Mouse (Mus musculus) cerebellum, postnatal 4 days (tissue): ENCODE measurements around the gene Arhgef25.
"Not testable (repeated sequence)": the region's sequence is repeated elsewhere in the genome, so short reads cannot be mapped to it uniquely, and the experiment has no call there.

Experiments used
- DNase-seq, 2 experiments: peaks; one replicate each; pipeline ENCODE4 v3.0.0; 2022; ENCODE audit warnings: low spot score in 2 of 2, mixed read lengths in 1 of 2

Arhgef25 gene

GRCm38 (mm10) chr10:127138328-127139141, 51.3 kb downstream of the Arhgef25 start:
- no peak for DNase-seq

DNA sequence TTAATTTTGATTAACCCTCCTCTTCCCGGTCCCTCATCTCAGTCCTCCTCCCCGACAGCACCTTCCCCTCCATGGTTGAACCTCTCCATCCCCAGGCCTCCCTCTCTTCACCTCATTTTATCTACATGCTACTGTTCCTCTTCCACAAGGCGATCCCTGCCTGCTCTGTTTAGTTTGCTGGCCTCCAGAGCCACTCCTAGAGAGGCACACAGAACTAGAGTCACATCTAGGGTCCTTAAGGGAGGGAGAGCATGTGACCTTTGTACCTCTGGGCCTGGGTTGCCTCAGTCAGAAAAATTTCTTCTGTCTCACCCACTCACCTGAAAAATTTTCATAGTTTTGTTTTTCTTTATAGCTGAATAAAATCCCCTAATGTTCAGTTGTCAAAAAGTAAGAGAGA, 52.0 kb downstream of the Arhgef25 start:
- no peak for DNase-seq

DNA sequence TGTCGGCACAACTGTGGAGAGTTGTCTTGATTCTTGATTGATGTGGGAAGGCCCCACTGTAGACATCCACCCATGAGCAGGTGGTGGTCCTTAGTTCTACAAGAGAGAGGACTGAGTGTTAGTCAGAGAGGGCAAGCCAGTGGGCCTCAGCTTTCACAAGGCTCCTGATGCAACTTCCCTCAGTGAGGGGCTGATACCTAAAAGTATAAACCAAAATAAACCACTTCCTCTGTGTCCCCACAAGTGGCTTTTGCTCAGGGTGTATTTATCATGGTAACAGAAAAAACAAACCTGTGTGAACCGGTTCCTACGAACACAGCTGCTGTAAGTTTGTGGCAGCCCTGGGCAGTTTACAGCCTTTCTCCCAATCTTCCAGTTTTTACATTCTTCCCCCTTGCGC, 53.4 kb downstream of the Arhgef25 start:
- DNase-seq = no peak

- no peak for DNase-seq
Measured at GRCm38 (mm10) chr10:127135118-127135836, 54.6 kb downstream of the Arhgef25 start.

- DNase-seq = not testable (repeated sequence)
Measured at GRCm38 (mm10) chr10:127134394-127135035, 55.4 kb downstream of the Arhgef25 start.
